Mouse (Mus musculus) ES-Bruce4 (cell line): ENCODE measurements around the gene Fes.

Experiments used
- CTCF ChIP-seq: IDR thresholded peaks from one replicate; pipeline ENCODE4 v1.8.1; 2011; ENCODE audit warnings: low read depth, low read length
- EP300 ChIP-seq: IDR thresholded peaks from 2 replicates; pipeline ENCODE4 v1.6.1; 2011; ENCODE audit warnings: low read depth, low read length; ENCODE audit not compliant: insufficient read depth

GRCm38 (mm10) chr7:80419278-80419677 is 31.5 kb upstream of the Fes start:
- no peak for TF ChIP-seq CTCF
- TF ChIP-seq EP300, result no peak
